Mouse (Mus musculus) lung, embryonic 16.5 days (tissue): Measurements from ENCODE around the gene Gm12248. TPM values are rescaled to one million over a fixed set of nuclear protein-coding genes. Genes with fewer than 3 reads are reported as not detected.
"Not testable (repeated sequence)": the region's sequence is repeated elsewhere in the genome, so short reads cannot be mapped to it uniquely, and the experiment has no call there.

Experiments used
- ATAC-seq: fragments of 200-750 bp; cut with Nextera tagmentation; 2 replicates; pipeline ENCODE4 v1.8.0; 2017; ENCODE audit warnings: low read depth, mild to moderate bottlenecking, moderate library complexity
- H3K27ac ChIP-seq: fragments of 300-500 bp; sonication (generic); 2 replicates; pipeline ENCODE4 v1.5.1; 2014; ENCODE audit warnings: mild to moderate bottlenecking, control low read depth, low read length
- H3K27me3 ChIP-seq: fragments of 300-500 bp; sonication (generic); 2 replicates; pipeline ENCODE4 v1.6.1; 2014; ENCODE audit warnings: low read depth, low read length, mixed read lengths; ENCODE audit not compliant: control insufficient read depth, insufficient read depth
- H3K36me3 ChIP-seq: fragments of 300-500 bp; sonication (generic); 2 replicates; pipeline ENCODE4 v1.6.1; 2014; ENCODE audit warnings: low read length; ENCODE audit not compliant: control insufficient read depth, insufficient read depth
- H3K4me1 ChIP-seq: fragments of 300-500 bp; sonication (generic); replicated peaks from 2 replicates; pipeline ENCODE4 v1.6.1; 2014; ENCODE audit warnings: low read length, mixed read lengths; ENCODE audit not compliant: control insufficient read depth, insufficient read depth
- H3K4me2 ChIP-seq: fragments of 300-500 bp; sonication (generic); 2 replicates; pipeline ENCODE4 v1.6.1; 2014; ENCODE audit warnings: low read depth, low read length, control low read depth
- H3K4me3 ChIP-seq: fragments of 300-500 bp; sonication (generic); 2 replicates; pipeline ENCODE4 v1.5.1; 2014; ENCODE audit warnings: mild to moderate bottlenecking, low read length, control low read depth
- H3K9ac ChIP-seq: fragments of 300-500 bp; sonication (generic); 2 replicates; pipeline ENCODE4 v1.6.1; 2014; ENCODE audit warnings: low read length, control low read depth
- H3K9me3 ChIP-seq: fragments of 300-500 bp; sonication (generic); 2 replicates; pipeline ENCODE4 v1.6.1; 2016; ENCODE audit warnings: low read length; ENCODE audit not compliant: control insufficient read depth
- WGBS: fragments of 180-500 bp; shearing (Covaris S2); extraction: QIAGEN DNeasy Blood & Tissue Kit; methylation state at CpG from one replicate; pipeline ENCODE4 v1.1.7; 2014; 5-methylcytosine and 5-hydroxymethylcytosine counted together
- polyA plus RNA-seq: library from polyadenylated mRNA; unstranded; fragments of >200 nt; fragmentation: Nextera tagmentation; extraction: Ambion mirVana; gene quantifications from 2 replicates; pipeline ENCODE4 v1.2.1, GENCODE M21; 2015

Gm12248 gene
- polyA plus RNA-seq, 1 experiment from 2014 or later, result not detected

DNA sequence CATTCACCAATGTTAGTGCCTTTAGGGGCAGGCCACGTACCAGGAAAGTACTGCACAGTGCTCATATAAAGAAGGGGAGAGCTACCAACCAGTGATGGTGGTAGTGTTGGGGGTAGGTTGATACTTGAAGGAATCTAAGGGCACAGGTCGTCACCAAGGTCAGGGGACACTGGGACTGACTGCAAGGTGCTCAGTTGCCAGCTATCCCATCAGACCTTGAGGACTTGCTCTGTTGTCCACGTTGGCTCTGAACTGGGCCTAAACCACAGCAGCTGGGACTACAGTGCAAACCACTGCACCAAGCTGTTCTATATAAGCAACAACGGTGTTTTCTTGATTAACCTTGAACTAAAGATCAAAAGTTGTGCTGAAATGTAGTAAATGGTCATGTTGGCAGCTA is 30.3 kb downstream of the Gm12248 start:
- Histone ChIP-seq H3K27ac (no peak overlapping the region), H3K9ac (no peak overlapping the region), H3K9me3 (no peaks in the 10 kb centered on the region), H3K4me2 (no peak overlapping the region), H3K4me3 (no peak overlapping the region), H3K4me1 (no peaks in the 10 kb centered on the region), H3K27me3 (no peaks in the 10 kb centered on the region), H3K36me3 (peaks cover 17% of the 10 kb centered on the region)
- 85% methylated on average over 4 of the region's 4 CpGs for WGBS
- ATAC-seq, result no peak

DNA sequence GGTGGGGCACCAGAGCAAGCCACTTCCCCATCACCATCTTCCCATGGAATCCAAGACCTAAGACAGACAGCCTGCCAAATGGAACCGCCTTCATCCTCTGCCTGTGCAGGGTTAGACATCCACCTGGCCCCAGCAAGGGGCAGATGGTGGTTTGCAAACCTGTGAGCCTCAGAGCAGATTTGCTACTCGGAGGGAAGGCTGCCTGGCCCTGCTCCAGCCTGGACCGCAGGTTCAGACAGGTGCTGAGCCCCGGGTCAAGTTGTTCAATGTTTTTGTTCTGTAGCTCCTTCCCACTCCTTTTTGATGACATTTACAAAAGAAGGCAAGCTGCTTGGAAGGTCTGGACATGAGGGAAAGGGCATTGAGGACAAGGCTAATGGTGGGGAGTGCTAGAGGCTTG is 31.7 kb downstream of the Gm12248 start:
- H3K27ac ChIP-seq, H3K4me1 ChIP-seq, H3K4me2 ChIP-seq, ATAC-seq, H3K9me3 ChIP-seq, H3K9ac ChIP-seq, H3K4me3 ChIP-seq, H3K27me3 ChIP-seq: not testable (repeated sequence)
- H3K36me3 ChIP-seq, result peaks cover 20% of the 10 kb centered on the region
- 84% methylated on average over 3 of the region's 4 CpGs for WGBS

GRCm38 (mm10) chr11:58059752-58060151 is 33.2 kb downstream of the Gm12248 start:
- not testable (repeated sequence) for H3K9ac ChIP-seq, H3K4me2 ChIP-seq, H3K4me3 ChIP-seq, H3K4me1 ChIP-seq, H3K27me3 ChIP-seq, H3K27ac ChIP-seq, H3K9me3 ChIP-seq
- 86% methylated on average over 7 of the region's 7 CpGs for whole genome bisulfite sequencing
- ATAC-seq, result peak; percentile 34; the same call in 1 of the 2 replicates
- peaks cover 29% of the 10 kb centered on the region for H3K36me3 ChIP-seq

- Histone ChIP-seq H3K9me3 (no peaks in the 10 kb centered on the region), H3K9ac (no peak overlapping the region), H3K27ac (no peak overlapping the region), H3K4me1 (no peaks in the 10 kb centered on the region), H3K4me2 (no peak overlapping the region), H3K27me3 (no peaks in the 10 kb centered on the region), H3K4me3 (no peak overlapping the region), H3K36me3 (peaks cover 39% of the 10 kb centered on the region)
- 45% methylated on average over 6 of the region's 6 CpGs for WGBS
- no peak for ATAC-seq
Observed at GRCm38 (mm10) chr11:58057455-58057854, 35.5 kb downstream of the Gm12248 start.

DNA sequence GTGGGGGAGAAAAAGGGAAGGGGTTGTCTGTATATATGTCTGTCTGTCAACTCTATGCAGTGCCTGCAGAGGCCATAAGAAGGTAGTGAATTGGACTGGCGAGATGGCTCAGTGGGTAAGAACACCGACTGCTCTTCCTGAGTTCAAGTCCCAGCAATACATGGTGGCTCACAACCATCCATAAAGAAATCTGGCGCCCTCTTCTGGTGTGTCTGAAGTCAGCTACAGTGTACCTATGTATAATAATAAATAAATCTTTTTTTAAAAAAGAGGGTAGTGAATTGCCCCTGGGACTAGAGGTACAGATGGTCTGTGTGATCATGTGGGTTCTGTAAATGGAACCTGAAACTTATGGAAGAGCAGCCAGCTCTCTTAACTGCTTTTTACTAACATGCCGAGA is 46.5 kb downstream of the Gm12248 start:
- Histone ChIP-seq H3K4me1 (0 out of 2 replicates have a peak, but pooled peaks cover 3% of the 10 kb centered on the region), H3K4me3 (no peak overlapping the region), H3K27me3 (no peaks in the 10 kb centered on the region), H3K27ac (no peak overlapping the region), H3K9me3 (no peaks in the 10 kb centered on the region), H3K9ac (no peak overlapping the region), H3K4me2 (no peak overlapping the region), H3K36me3 (peaks cover 38% of the 10 kb centered on the region)
- WGBS, result 76% methylated on average over 4 of the region's 4 CpGs
- no peak for ATAC-seq

- no peaks in the 10 kb centered on the region for H3K27me3 ChIP-seq
- no peak overlapping the region for H3K9ac ChIP-seq
- peaks cover 12% of the 10 kb centered on the region for H3K4me1 ChIP-seq
- 86% methylated on average over 5 of the region's 5 CpGs for WGBS
- no peaks in the 10 kb centered on the region for H3K9me3 ChIP-seq
- ATAC-seq, result no peak
- H3K4me2 ChIP-seq, result no peak overlapping the region
- H3K4me3 ChIP-seq, result no peak overlapping the region
- peaks cover 12% of the 10 kb centered on the region for H3K36me3 ChIP-seq
- no peak overlapping the region for H3K27ac ChIP-seq
Observed at GRCm38 (mm10) chr11:58042861-58043431, 50.0 kb downstream of the Gm12248 start.

DNA sequence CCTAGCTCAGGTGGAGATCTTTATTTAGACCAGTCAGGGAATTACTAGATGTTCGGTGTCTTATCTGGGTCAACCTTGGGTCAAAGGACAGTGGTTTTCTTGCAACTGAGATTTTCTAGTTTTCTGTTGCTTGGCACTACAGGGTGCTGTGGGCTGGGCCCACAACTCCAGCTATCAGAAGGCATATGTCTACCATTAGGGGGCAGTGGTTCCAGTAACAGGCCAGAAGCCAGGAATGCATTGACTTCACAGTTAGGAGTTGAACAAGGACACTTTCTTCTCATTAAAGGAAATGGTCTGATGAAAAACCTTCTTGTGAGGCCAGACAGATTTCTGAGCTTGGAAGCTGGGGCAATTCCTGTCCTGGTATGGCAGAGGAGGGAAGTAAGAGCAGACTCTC is 53.9 kb downstream of the Gm12248 start:
- Histone ChIP-seq H3K9ac (no peak overlapping the region), H3K27ac (no peak overlapping the region), H3K9me3 (no peaks in the 10 kb centered on the region), H3K4me1 (peaks cover 10% of the 10 kb centered on the region), H3K4me3 (no peak overlapping the region), H3K4me2 (no peak overlapping the region), H3K27me3 (no peaks in the 10 kb centered on the region), H3K36me3 (peaks cover 7% of the 10 kb centered on the region)
- ATAC-seq, result no peak
- 67% methylated on average over 1 of the region's 1 CpGs for WGBS

DNA sequence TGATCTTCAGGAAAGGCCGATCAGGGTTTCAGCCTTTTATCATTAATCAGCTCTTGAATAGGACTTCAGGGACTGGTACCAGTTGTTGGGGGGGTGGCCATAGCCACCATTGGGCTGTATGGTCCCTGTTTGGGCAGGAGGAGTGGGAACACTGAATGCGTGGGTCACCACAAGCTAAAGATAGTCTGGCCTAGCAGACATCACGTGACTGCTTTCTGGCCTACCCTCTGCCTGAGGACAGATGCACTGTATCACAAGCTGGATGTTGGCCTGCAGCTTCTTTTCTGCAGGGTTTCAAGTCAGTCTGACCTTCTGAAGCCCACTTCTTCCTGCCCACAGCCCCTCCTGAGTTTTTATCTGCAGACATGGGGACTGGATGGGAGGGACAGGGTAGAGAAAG is 59.3 kb downstream of the Gm12248 start:
- Histone ChIP-seq H3K9me3 (no peaks in the 10 kb centered on the region), H3K27me3 (no peaks in the 10 kb centered on the region), H3K36me3 (no peaks in the 10 kb centered on the region), H3K4me1 (peaks cover 18% of the 10 kb centered on the region), H3K4me2 (no peak overlapping the region), H3K27ac (0 out of 2 replicates have a peak overlapping the region, but pooled peaks have one; percentile 8), H3K4me3 (no peak overlapping the region), H3K9ac (no peak overlapping the region)
- ATAC-seq, result no peak
- WGBS, result 54% methylated on average over 3 of the region's 3 CpGs

DNA sequence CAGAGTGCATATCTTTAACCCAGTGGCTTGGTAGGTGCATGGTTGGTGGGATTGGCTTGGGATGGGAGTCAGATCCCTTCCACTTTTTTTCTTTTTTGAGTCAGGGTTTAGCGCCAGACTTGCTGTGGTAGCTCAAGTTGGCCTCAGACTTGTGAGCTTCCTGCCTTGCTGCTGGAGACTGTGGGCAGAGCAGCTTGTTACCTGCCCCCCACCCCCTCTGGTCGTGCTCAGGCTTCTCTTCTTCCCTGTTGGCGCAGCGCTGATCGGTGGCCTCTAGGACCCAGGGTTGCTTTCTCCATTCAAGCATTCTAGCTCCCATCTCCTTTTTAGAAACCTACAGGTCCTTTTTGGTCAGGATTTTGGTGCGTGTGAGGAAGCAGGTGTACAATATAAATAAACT is 61.8 kb downstream of the Gm12248 start:
- WGBS, result 56% methylated on average over 6 of the region's 6 CpGs
- no peak overlapping the region for H3K9ac ChIP-seq
- no peaks in the 10 kb centered on the region for H3K36me3 ChIP-seq
- no peaks in the 10 kb centered on the region for H3K27me3 ChIP-seq
- H3K9me3 ChIP-seq, result no peaks in the 10 kb centered on the region
- H3K27ac ChIP-seq, result no peak overlapping the region
- H3K4me2 ChIP-seq, result no peak overlapping the region
- peaks cover 18% of the 10 kb centered on the region for H3K4me1 ChIP-seq
- ATAC-seq, result no peak
- H3K4me3 ChIP-seq, result no peak overlapping the region

- H3K4me3 ChIP-seq, result no peak overlapping the region
- no peak overlapping the region for H3K9ac ChIP-seq
- no peaks in the 10 kb centered on the region for H3K9me3 ChIP-seq
- no peaks in the 10 kb centered on the region for H3K27me3 ChIP-seq
- H3K4me2 ChIP-seq, result no peak overlapping the region
- H3K27ac ChIP-seq, result no peak overlapping the region
- ATAC-seq, result no peak
- WGBS, result 68% methylated on average over 2 of the region's 2 CpGs
- peaks cover 19% of the 10 kb centered on the region for H3K4me1 ChIP-seq
- no peaks in the 10 kb centered on the region for H3K36me3 ChIP-seq
Observed at GRCm38 (mm10) chr11:58029869-58030268, 63.1 kb downstream of the Gm12248 start.
